Mouse (Mus musculus) olfactory bulb, adult 2 months (tissue): Measurements from ENCODE around the gene Nudt3. TPM values are rescaled to one million over a fixed set of nuclear protein-coding genes. Genes with fewer than 3 reads are reported as not detected.

Experiments
- H3K27ac ChIP-seq: fragments of 200-500 bp; 2 replicates; pipeline ENCODE4 v1.5.1; 2012; ENCODE audit warnings: low read depth, low read length; ENCODE audit not compliant: insufficient read depth
- H3K4me1 ChIP-seq: fragments of 200-500 bp; 2 replicates; pipeline ENCODE4 v1.6.1; 2012; ENCODE audit warnings: low read length; ENCODE audit not compliant: control insufficient read depth, insufficient read depth
- H3K4me3 ChIP-seq: fragments of 200-500 bp; 2 replicates; pipeline ENCODE4 v1.5.1; 2012; ENCODE audit warnings: mild to moderate bottlenecking, low read depth, low read length, moderate library complexity; ENCODE audit not compliant: insufficient read depth
- CTCF ChIP-seq: fragments of 200-500 bp; IDR thresholded peaks from 2 replicates; pipeline ENCODE4 v1.5.1; 2012; ENCODE audit warnings: low read depth, mild to moderate bottlenecking, low read length, moderate library complexity; ENCODE audit not compliant: insufficient read depth
- POLR2A ChIP-seq: fragments of 200-500 bp; IDR thresholded peaks from 2 replicates; pipeline ENCODE4 v1.6.1; 2012; ENCODE audit warnings: mild to moderate bottlenecking, low read depth, low read length, moderate library complexity; ENCODE audit not compliant: insufficient read depth
- WGBS: fragments of 180-500 bp; shearing (Covaris S2); methylation state at CpG from one replicate; pipeline ENCODE4 v1.1.7; 2018; 5-methylcytosine and 5-hydroxymethylcytosine counted together
- polyA plus RNA-seq: library from polyadenylated mRNA; stranded (reverse); fragments of >200 nt; gene quantifications from 2 replicates; pipeline ENCODE4 v1.2.4, GENCODE M21; 2012; ENCODE audit warnings: low replicate concordance; ENCODE audit not compliant: missing spikeins, insufficient read depth, insufficient read length

Nudt3 gene
- polyA plus RNA-seq, 1 experiment, result 554 TPM

DNA sequence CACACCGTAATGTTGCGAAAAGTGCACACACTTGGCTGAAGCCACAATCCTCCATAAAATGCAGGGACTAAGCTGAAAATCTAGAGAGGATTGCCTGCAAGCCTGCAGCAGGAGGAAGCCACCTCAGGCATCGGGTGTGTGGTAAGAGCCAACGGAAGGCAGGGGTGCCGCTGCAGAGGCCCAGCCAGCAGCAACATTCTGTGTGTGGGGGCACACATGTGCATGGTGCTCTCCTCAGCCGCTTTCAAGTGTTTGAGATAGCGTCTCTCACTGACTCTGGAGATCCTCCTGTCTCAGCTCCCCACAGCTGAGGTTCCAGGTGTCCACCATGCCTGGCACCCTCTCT lies 30.8 kb downstream of the Nudt3 start:
- no peak overlapping the region for H3K4me3 ChIP-seq
- H3K4me1 ChIP-seq, result peaks cover 49% of the 10 kb centered on the region
- no peak overlapping the region for H3K27ac ChIP-seq
- no peak for TF ChIP-seq CTCF
- 97% methylated on average over 7 of the region's 7 CpGs for WGBS

GRCm38 (mm10) chr17:27591826-27592564 lies 31.3 kb downstream of the Nudt3 start:
- Histone ChIP-seq H3K27ac (no peak overlapping the region), H3K4me3 (no peak overlapping the region), H3K4me1 (peaks cover 52% of the 10 kb centered on the region)
- TF ChIP-seq CTCF (no peak), POLR2A (no peak)
- 79% methylated on average over 12 of the region's 12 CpGs for WGBS

- 70% methylated on average over 8 of the region's 8 CpGs for WGBS
- H3K4me1 ChIP-seq, result peaks cover 40% of the 10 kb centered on the region
- H3K27ac ChIP-seq, result no peak overlapping the region
- no peak overlapping the region for H3K4me3 ChIP-seq
- TF ChIP-seq POLR2A (no peak), CTCF (no peak)
Measured at GRCm38 (mm10) chr17:27588231-27588630, 35.1 kb downstream of the Nudt3 start.

DNA sequence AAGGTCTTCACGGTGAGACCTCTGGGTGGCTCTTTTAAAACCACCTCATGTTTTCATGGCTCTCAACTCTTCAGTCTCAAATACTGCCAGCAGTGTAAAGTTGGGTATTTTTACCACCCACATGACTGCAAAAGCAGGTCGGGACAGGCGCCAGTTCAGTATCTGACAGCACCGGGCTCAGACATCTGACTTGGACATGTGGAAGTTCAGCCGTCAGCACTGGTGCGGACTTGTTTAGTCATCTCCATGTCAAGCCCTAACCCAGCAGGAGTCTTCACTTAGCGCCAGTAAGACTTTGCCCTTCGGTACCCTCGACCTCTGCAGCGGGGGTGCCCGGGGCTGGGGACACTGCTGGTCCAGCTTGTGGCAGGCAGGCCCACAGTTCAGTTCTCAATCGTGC lies 36.0 kb downstream of the Nudt3 start:
- Histone ChIP-seq H3K4me1 (peaks cover 35% of the 10 kb centered on the region), H3K27ac (0 out of 2 replicates have a peak overlapping the region, but pooled peaks have one; percentile 3), H3K4me3 (no peak overlapping the region)
- no peak for TF ChIP-seq POLR2A
- no peak for TF ChIP-seq CTCF
- 46% methylated on average over 12 of the region's 12 CpGs for WGBS

GRCm38 (mm10) chr17:27586661-27587060 lies 36.6 kb downstream of the Nudt3 start:
- no peak overlapping the region for H3K4me3 ChIP-seq
- WGBS, result 54% methylated on average over 9 of the region's 9 CpGs
- no peak for TF ChIP-seq POLR2A
- no peak overlapping the region for H3K27ac ChIP-seq
- peaks cover 32% of the 10 kb centered on the region for H3K4me1 ChIP-seq

DNA sequence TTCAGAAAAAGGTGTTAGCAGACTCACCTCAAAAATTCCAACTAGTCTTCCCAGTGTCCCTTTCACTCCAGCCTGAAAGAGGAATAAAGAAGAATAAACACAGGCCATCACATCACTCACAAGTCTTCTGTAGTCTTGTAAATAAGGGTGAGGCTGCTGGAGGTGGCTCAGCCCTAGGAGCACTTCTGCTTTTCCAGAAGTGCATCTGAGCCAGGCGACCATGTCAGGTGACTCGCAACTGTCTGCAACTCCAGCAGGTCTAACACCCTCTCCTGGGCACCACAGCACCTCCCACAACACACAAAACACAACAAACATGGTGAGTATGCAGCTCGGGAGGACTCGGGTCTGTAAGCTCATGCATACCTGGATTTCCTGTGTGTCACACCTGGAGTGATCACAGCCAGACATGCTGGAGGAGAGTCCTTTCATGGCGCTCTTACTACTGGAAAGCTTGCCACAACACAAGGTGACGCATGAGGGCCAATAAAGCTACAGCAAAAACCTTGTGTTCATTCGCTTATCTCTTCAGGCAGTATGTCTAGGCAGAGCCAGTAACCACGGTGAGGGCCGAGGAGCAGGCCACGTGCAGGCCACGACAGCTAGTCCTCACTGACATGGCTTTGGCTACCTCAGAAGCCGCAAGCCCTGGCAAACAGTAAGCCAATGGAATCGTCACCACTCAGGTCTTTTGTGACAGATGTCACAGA lies 40.0 kb downstream of the Nudt3 start:
- Histone ChIP-seq H3K4me3 (no peak overlapping the region), H3K4me1 (peaks cover 26% of the 10 kb centered on the region), H3K27ac (no peak overlapping the region)
- no peak for TF ChIP-seq CTCF
- no peak for TF ChIP-seq POLR2A
- WGBS, result 82% methylated on average over 13 of the region's 13 CpGs

DNA sequence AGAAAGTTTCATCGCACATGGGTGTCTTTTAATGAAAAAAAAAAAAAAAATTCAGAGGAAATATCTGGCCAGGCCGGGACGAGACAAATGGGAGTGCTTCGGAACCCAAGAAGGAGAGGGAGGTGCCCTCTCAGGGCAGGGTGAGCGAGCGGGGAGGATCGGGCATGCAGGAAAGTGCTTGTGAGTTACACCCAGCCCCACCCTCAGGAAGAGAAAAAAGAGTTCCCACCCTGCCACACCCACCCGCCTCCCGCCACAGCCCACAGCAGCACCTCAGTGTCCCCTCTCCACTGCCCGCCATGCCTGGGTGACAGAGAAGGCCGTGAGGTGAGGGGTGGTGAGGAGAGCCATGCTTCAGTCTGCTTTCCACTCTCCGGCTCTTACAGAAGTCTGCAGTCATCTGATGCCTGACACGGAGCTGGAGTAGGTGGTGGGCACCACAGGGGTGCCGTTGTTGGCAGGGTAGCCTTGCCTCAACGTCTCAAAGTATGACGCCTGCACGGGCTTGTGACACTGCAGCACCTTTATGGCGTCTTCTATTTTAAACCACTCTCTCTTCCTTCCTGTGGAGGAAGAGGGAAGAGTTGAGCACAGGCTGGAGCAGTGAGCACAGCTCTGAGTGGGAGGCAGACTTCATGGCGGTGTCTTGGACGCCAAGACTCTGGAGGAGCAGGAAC lies 42.8 kb downstream of the Nudt3 start:
- WGBS, result 74% methylated on average over 20 of the region's 20 CpGs
- H3K4me3 ChIP-seq, result no peak overlapping the region
- no peak for TF ChIP-seq POLR2A
- no peak for TF ChIP-seq CTCF
- H3K27ac ChIP-seq, result no peak overlapping the region
- peaks cover 27% of the 10 kb centered on the region for H3K4me1 ChIP-seq

DNA sequence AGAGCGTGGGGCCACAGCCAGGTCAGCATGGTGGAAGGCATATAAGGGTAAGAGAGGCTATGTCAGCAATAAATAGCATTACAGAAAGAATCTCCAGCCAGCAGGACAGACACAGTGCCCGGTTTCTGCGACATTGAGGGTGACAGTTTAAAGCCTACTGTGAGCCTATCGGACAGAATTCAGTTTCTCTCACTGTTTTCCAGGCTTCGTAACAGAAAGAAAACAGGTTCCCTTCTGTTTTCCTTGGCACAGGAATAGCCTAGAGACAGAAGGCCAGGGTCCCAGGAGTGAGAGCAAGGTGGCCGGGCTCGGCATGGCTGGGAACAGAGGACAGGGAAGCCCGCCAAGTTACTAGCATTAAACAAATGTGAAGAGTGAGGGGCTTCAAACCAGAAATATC lies 43.5 kb downstream of the Nudt3 start:
- 61% methylated on average over 8 of the region's 8 CpGs for WGBS

DNA sequence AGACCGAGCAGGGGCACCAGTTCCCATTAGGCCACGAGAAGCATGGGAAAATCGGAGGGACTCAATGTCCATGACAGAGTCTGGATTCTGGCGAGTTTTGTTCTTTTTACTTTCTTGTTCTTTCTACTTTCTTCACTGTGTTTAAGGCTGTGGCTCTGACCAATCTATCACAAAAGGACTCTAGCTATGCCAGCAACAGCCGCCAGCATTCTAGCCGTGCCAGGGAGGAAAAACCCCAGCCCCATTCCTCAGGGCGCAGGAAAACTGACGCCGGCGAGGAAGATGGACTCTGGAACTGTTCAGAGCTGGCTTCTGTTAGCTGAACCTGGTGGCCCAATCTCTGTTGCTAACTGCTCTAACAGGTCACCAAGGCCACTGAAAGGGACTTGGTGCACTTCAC lies 44.8 kb downstream of the Nudt3 start:
- no peak overlapping the region for H3K4me3 ChIP-seq
- TF ChIP-seq CTCF, result no peak
- no peak for TF ChIP-seq POLR2A
- peaks cover 36% of the 10 kb centered on the region for H3K4me1 ChIP-seq
- peak overlapping the region; percentile 41; the same call in 1 of the 2 replicates for H3K27ac ChIP-seq
- WGBS, result 74% methylated on average over 10 of the region's 10 CpGs

More for the DNA sequence above, 43.5 kb downstream of the Nudt3 start:
- no peak overlapping the region for H3K27ac ChIP-seq
- no peak overlapping the region for H3K4me3 ChIP-seq
- H3K4me1 ChIP-seq, result peaks cover 28% of the 10 kb centered on the region
- TF ChIP-seq CTCF (no peak), POLR2A (no peak)
